ENCODE assay signal across 8 mouse cellular contexts in genomic region chr4:72198877-72199411, GRCm38 (mm10). TPM values are rescaled to one million over a fixed set of nuclear protein-coding genes. Genes with fewer than 3 reads are reported as not detected.
A peak's percentile ranks its signal among the peaks of the same experiment; 100 is the strongest.
DNase-seq lines count a peak whose midpoint lies in the region; ATAC-seq lines count a peak whose summit lies in the region.

No protein-coding gene starts in this region.

- peak; percentile 22 for ATAC-seq in activated CD4-positive, CD25-positive, alpha-beta regulatory T cell, adult 4 months
- ATAC-seq in common myeloid progenitor, adult 5-6 weeks (replicated peaks; ENCODE audit: low read depth, poor library complexity, severe bottlenecking), result peak; percentile 62
- ATAC-seq in intestine, embryonic 14.5 days (replicated peaks; ENCODE audit: low FRiP score, low TSS enrichment, low read depth), result peak; percentile 32
- peak; percentile 61 for ATAC-seq in megakaryocyte progenitor cell, adult 5-6 weeks (replicated peaks; ENCODE audit: poor library complexity)

- no peaks in the 10 kb centered on the region for H3K9me3 ChIP-seq in intestine, embryonic 14.5 days (ENCODE audit: control insufficient read depth, low read length)

- peaks cover 10% of the 10 kb centered on the region; the same call in 1 of the 2 replicates for H3K36me3 ChIP-seq in intestine, embryonic 14.5 days (ENCODE audit: control insufficient read depth, insufficient read depth, low read length)

- peak overlapping the region; percentile 85 for H3K4me3 ChIP-seq in intestine, embryonic 14.5 days (ENCODE audit: low read depth, low read length)

- intact Hi-C loops in gastrocnemius, postnatal 14 days (cut with DNase I; ENCODE audit: low total_unique reads), result loop anchor here (10.0 kb wide), 1 partner anchor 64 kb away; no protein-coding TSS in a partner anchor
- intact Hi-C loops in left cerebral cortex, postnatal 10 days (cut with DNase I), result loop anchor here (5.0 to 10.0 kb wide), 2 partner anchors 1294 to 1597 kb away; no protein-coding TSS in a partner anchor

- H3K9ac ChIP-seq in intestine, embryonic 14.5 days (ENCODE audit: low read length), result peak overlapping the region; percentile 75

- H3K4me1 ChIP-seq in intestine, embryonic 14.5 days (replicated peaks; ENCODE audit: control insufficient read depth, insufficient read depth, low read length), result peaks cover 18% of the 10 kb centered on the region

- under 1% methylated on average over 22 of the region's 22 CpGs for WGBS in intestine, embryonic 14.5 days

- peak; percentile 71 for DNase-seq in gastrocnemius, postnatal 14 days
- DNase-seq in intestine, embryonic 14.5 days (ENCODE audit: low spot score), result peak; percentile 82
- peak; percentile 72 to 83 for DNase-seq in left cerebral cortex, postnatal 10 days (ENCODE audit: extremely low spot score in 1 of 2, low spot score in 2 of 2)
- peak; percentile 71 for DNase-seq in right cerebral cortex, postnatal 14 days
- peak; percentile 65 for DNase-seq in urinary bladder, postnatal 25 days (ENCODE audit: low spot score)

- H3K27me3 ChIP-seq in intestine, embryonic 14.5 days (replicated peaks; ENCODE audit: control insufficient read depth, insufficient read depth, low read length), result no peaks in the 10 kb centered on the region; the same call in 1 of the 2 replicates

- peak overlapping the region; percentile 77 for H3K4me2 ChIP-seq in intestine, embryonic 14.5 days (ENCODE audit: low read length)

- peak overlapping the region; percentile 93; the same call in 1 of the 2 replicates for H3K27ac ChIP-seq in intestine, embryonic 14.5 days (ENCODE audit: low read depth)

RNA-seq across cellular contexts. Expression of gene Tle1, which starts 1.8 kb away (rescaled TPM):
- polyA plus RNA-seq in activated CD4-positive, CD25-positive, alpha-beta regulatory T cell, adult 4 months (2017; shearing (Covaris generic)), result 1 to 10 TPM in 1 of 2 experiments, under 1 TPM in 1; 0.53 to 1.1 TPM
- total RNA-seq in common myeloid progenitor, adult 5-6 weeks (2017), result 5.7 and 17.9 TPM in 2 replicates
- total RNA-seq in gastrocnemius, postnatal 14 days (2021), result 10 to 100 TPM; 17.7 to 25.1 TPM
- polyA plus RNA-seq in intestine, embryonic 14.5 days (2014; fragmentation: Nextera tagmentation; extraction: Ambion mirVana), result 24.9 and 25.5 TPM in 2 replicates
- total RNA-seq in left cerebral cortex, postnatal 10 days (2021), result 10 to 100 TPM; 33.7 to 40.8 TPM
- 6.0 and 7.3 TPM in 2 replicates for total RNA-seq in megakaryocyte progenitor cell, adult 5-6 weeks (2015)
- total RNA-seq in megakaryocyte progenitor cell, adult 5-6 weeks (2017), result 9.2 and 18.9 TPM in 2 replicates

Comparison
In these comparisons a context has a peak if more than half of its experiments do, and no peak if none do; other contexts are left out.
1. Peak in every context shown above with its lines: DNase-seq, ATAC-seq, H3K4me3 ChIP-seq and H3K27ac ChIP-seq.